Comparison of ENCODE assay signal across 19 mouse cellular contexts in the genomic region with DNA sequence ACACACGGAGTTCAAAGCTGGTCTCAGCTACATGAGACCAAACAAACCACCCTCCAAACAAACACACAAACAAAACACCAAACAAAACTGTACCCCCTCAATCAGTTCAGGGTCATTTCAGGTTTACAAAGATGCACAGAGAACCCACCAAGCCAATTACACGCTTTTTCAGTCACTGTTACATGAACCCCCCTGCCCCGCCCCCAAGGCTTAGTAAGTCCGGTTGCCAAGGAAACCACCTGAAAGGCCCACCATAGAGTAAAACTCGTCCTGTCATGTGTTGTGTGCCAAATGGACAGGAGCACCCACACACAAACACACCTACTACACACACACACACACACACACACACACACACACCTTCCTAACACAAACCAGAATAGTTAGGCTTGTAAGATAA. TPM values are rescaled to one million over a fixed set of nuclear protein-coding genes. Genes with fewer than 3 reads are reported as not detected.
A peak's percentile ranks its signal among the peaks of the same experiment; 100 is the strongest.
DNase-seq lines count a peak whose midpoint lies in the region; ATAC-seq and TF ChIP-seq lines count a peak whose summit lies in the region.
"Had no signal": no experiment of that assay in that cellular context is flagged by ENCODE, and none has a peak within 500 bp of the region (broad histone marks: within the 10 kb centered on the region; RNA-seq: fewer than 3 reads in every experiment).

No protein-coding gene starts in this region.

- TF ChIP-seq CTCF in hindbrain, postnatal 0 days (IDR thresholded peaks at IDR 0.05; ENCODE audit: low read depth), result no peak

- no peak overlapping the region for H3K4me2 ChIP-seq in forebrain, embryonic 14.5 days (ENCODE audit: low read length)
- no peak overlapping the region for H3K4me2 ChIP-seq in forebrain, embryonic 13.5 days
- H3K4me2 ChIP-seq in hindbrain, postnatal 0 days (ENCODE audit: low read depth, low read length), result no peak overlapping the region
- H3K4me2 ChIP-seq: liver, embryonic 11.5 days had no signal

- no peak overlapping the region for H3K4me3 ChIP-seq in forebrain, embryonic 14.5 days (ENCODE audit: low read depth, low read length)
- no peak overlapping the region for H3K4me3 ChIP-seq in forebrain, embryonic 13.5 days
- H3K4me3 ChIP-seq in hindbrain, postnatal 0 days (ENCODE audit: low read length), result no peak overlapping the region
- H3K4me3 ChIP-seq: limb, embryonic 10.5 days had no signal

- H3K27me3 ChIP-seq in forebrain, embryonic 14.5 days (replicated peaks; ENCODE audit: control insufficient read depth, insufficient read depth, low read length), result no peaks in the 10 kb centered on the region
- no peaks in the 10 kb centered on the region for H3K27me3 ChIP-seq in forebrain, embryonic 13.5 days
- H3K27me3 ChIP-seq in hindbrain, postnatal 0 days (ENCODE audit: insufficient read depth, low read length), result no peaks in the 10 kb centered on the region

- WGBS in forebrain, embryonic 14.5 days, result 12% methylated on average over 5 of the region's 5 CpGs
- WGBS in forebrain, embryonic 13.5 days, result 14% methylated on average over 5 of the region's 5 CpGs
- WGBS in hindbrain, postnatal 0 days, result 23% methylated on average over 5 of the region's 5 CpGs

- intact Hi-C loops in left cerebral cortex, postnatal 4 days (cut with DNase I), result no loop called here

- H3K27ac ChIP-seq in forebrain, embryonic 14.5 days (ENCODE audit: low read depth, low read length), result no peak overlapping the region
- H3K27ac ChIP-seq in forebrain, embryonic 13.5 days, result no peak overlapping the region
- H3K27ac ChIP-seq in hindbrain, postnatal 0 days, result no peak overlapping the region
- H3K27ac ChIP-seq: limb, embryonic 10.5 days had no signal

- peak; percentile 53 for DNase-seq in forebrain, embryonic 14.5 days (ENCODE audit: low spot score)
- peak; percentile 22 for DNase-seq in retina, postnatal 1 day
- DNase-seq in retina, embryonic 14.5 days (ENCODE audit: low spot score), result no peak
- peak; percentile 25 for DNase-seq in hindbrain, postnatal 0 days (ENCODE audit: low spot score)
- no peak for DNase-seq in left cerebral cortex, postnatal 4 days
- no peak for DNase-seq in urinary bladder, adult 2 months (ENCODE audit: low spot score)
- DNase-seq: adrenal gland, postnatal 36 days; B cell, adult 2 months; cerebellum, adult 9-10 months; heart, postnatal 4 days; lung, adult 2 months; lung, postnatal 36 days; right cerebral cortex, adult 18-20 months had no signal

- peak; percentile 34; the same call in 1 of the 2 replicates for ATAC-seq in forebrain, embryonic 14.5 days
- ATAC-seq in forebrain, embryonic 13.5 days, result no peak
- no peak for ATAC-seq in hindbrain, postnatal 0 days
- ATAC-seq: activated CD4-positive, CD25-positive, alpha-beta regulatory T cell, adult 4 months; intestine, postnatal 0 days had no signal

- 0 out of 2 replicates have a peak, but pooled peaks cover 6% of the 10 kb centered on the region for H3K36me3 ChIP-seq in forebrain, embryonic 14.5 days (ENCODE audit: control insufficient read depth, insufficient read depth, low read length)
- H3K36me3 ChIP-seq in forebrain, embryonic 13.5 days (ENCODE audit: poor library complexity, severe bottlenecking), result peaks cover 18% of the 10 kb centered on the region
- H3K36me3 ChIP-seq in hindbrain, postnatal 0 days (ENCODE audit: insufficient read depth, low read length), result no peaks in the 10 kb centered on the region

- H3K9me3 ChIP-seq in forebrain, embryonic 14.5 days (replicated peaks; ENCODE audit: control insufficient read depth, low read length), result no peaks in the 10 kb centered on the region
- no peaks in the 10 kb centered on the region for H3K9me3 ChIP-seq in forebrain, embryonic 13.5 days (replicated peaks)
- H3K9me3 ChIP-seq in hindbrain, postnatal 0 days (ENCODE audit: low read length), result no peaks in the 10 kb centered on the region
- H3K9me3 ChIP-seq: limb, embryonic 10.5 days had no signal

- H3K4me1 ChIP-seq in forebrain, embryonic 14.5 days (ENCODE audit: control insufficient read depth, insufficient read depth, low read length), result peaks cover 7% of the 10 kb centered on the region
- peaks cover 21% of the 10 kb centered on the region for H3K4me1 ChIP-seq in forebrain, embryonic 13.5 days
- peaks cover 9% of the 10 kb centered on the region; the same call in 1 of the 2 replicates for H3K4me1 ChIP-seq in hindbrain, postnatal 0 days (ENCODE audit: insufficient read depth, low read length)

- H3K9ac ChIP-seq in forebrain, embryonic 14.5 days (ENCODE audit: low read length), result no peak overlapping the region
- H3K9ac ChIP-seq in forebrain, embryonic 13.5 days, result no peak overlapping the region
- no peak overlapping the region for H3K9ac ChIP-seq in hindbrain, postnatal 0 days (replicated peaks; ENCODE audit: low read length)

RNA-seq across cellular contexts. Expression of a gene that starts 18.4 kb away (rescaled TPM):
- polyA plus RNA-seq in forebrain, embryonic 14.5 days (2014; fragmentation: Nextera tagmentation; extraction: Ambion mirVana), result 188 and 220 TPM in 2 replicates
- 321 and 326 TPM in 2 replicates for polyA plus RNA-seq in forebrain, embryonic 13.5 days (2015; fragmentation: Nextera tagmentation; extraction: Ambion mirVana)
- total RNA-seq in hindbrain, postnatal 0 days (2014; rRNA removed), result 90.4 and 97.7 TPM in 2 replicates
- 157 and 162 TPM in 2 replicates for polyA plus RNA-seq in hindbrain, postnatal 0 days (2015; fragmentation: Nextera tagmentation; extraction: Ambion mirVana)
- 100 to 1,000 TPM; 124 to 126 TPM for total RNA-seq in left cerebral cortex, postnatal 4 days (2021)
- 19.5 and 20.0 TPM in 2 replicates for polyA plus RNA-seq in urinary bladder, adult 2 months (2012; rRNA removed)
- total RNA-seq: neutrophil, adult 5-6 weeks had no signal

RNA-seq across cellular contexts. Expression of a gene that starts 50.5 kb away (rescaled TPM):
- polyA plus RNA-seq in forebrain, embryonic 14.5 days (2014; fragmentation: Nextera tagmentation; extraction: Ambion mirVana), result 4.4 and 5.2 TPM in 2 replicates
- 5.0 and 5.1 TPM in 2 replicates for polyA plus RNA-seq in forebrain, embryonic 13.5 days (2015; fragmentation: Nextera tagmentation; extraction: Ambion mirVana)
- 21.0 and 28.4 TPM in 2 replicates for total RNA-seq in hindbrain, postnatal 0 days (2014; rRNA removed)
- polyA plus RNA-seq in hindbrain, postnatal 0 days (2015; fragmentation: Nextera tagmentation; extraction: Ambion mirVana), result 14.5 and 14.6 TPM in 2 replicates
- total RNA-seq in left cerebral cortex, postnatal 4 days (2021), result 10 to 100 TPM in 1 of 2 experiments, 1 to 10 TPM in 1; 9.5 to 10.4 TPM
- polyA plus RNA-seq in urinary bladder, adult 2 months (2012; rRNA removed), result 188 and 194 TPM in 2 replicates

Comparison
In these comparisons a context has a peak if more than half of its experiments do, and no peak if none do; other contexts are left out.
1. DNase-seq: peak in forebrain, embryonic 14.5 days (single experiment), retina, postnatal 1 day (single experiment) and hindbrain, postnatal 0 days (single experiment); none in retina, embryonic 14.5 days (single experiment), left cerebral cortex, postnatal 4 days (single experiment) and urinary bladder, adult 2 months (single experiment).
2. RNA of a gene that starts 50.5 kb away (polyA plus RNA-seq): 188 to 194 TPM in urinary bladder, adult 2 months; 14.5 to 14.6 TPM in hindbrain, postnatal 0 days, 5.0 to 5.1 TPM in forebrain, embryonic 13.5 days and 4.4 to 5.2 TPM in forebrain, embryonic 14.5 days; every median in the first group is over 10 times any median in the second.